Comparison of ENCODE assay signal across 16 mouse cellular contexts in genomic region chr2:120745496-120745895, GRCm38 (mm10).
"Had no signal": no experiment of that assay in that cellular context is flagged by ENCODE, and none has a peak within 500 bp of the region (broad histone marks: within the 10 kb centered on the region; RNA-seq: fewer than 3 reads in every experiment).

No protein-coding gene starts in this region.

- H3K27ac ChIP-seq: limb, embryonic 15.5 days; liver, embryonic 12.5 days; midbrain, embryonic 15.5 days; neural tube, embryonic 13.5 days; stomach, embryonic 15.5 days had no signal

- H3K4me2 ChIP-seq: limb, embryonic 15.5 days; liver, embryonic 12.5 days; lung, embryonic 14.5 days; midbrain, embryonic 11.5 days; midbrain, embryonic 15.5 days; neural tube, embryonic 13.5 days; stomach, embryonic 15.5 days had no signal

- H3K4me3 ChIP-seq: limb, embryonic 15.5 days; liver, embryonic 12.5 days; megakaryocyte, embryonic 14.5 days; midbrain, embryonic 15.5 days; neural tube, embryonic 13.5 days; stomach, embryonic 15.5 days had no signal

- ATAC-seq: liver, embryonic 12.5 days; midbrain, embryonic 15.5 days had no signal

- H3K4me1 ChIP-seq: limb, embryonic 15.5 days; liver, embryonic 12.5 days; megakaryocyte, embryonic 14.5 days; midbrain, embryonic 15.5 days; neural tube, embryonic 13.5 days; stomach, embryonic 15.5 days had no signal

- H3K9me3 ChIP-seq: limb, embryonic 15.5 days; liver, embryonic 12.5 days; megakaryocyte, embryonic 14.5 days; midbrain, embryonic 15.5 days; neural tube, embryonic 13.5 days; stomach, embryonic 15.5 days had no signal

- H3K36me3 ChIP-seq: stomach, embryonic 15.5 days had no signal

- H3K9ac ChIP-seq: limb, embryonic 15.5 days; liver, embryonic 12.5 days; lung, embryonic 14.5 days; midbrain, embryonic 15.5 days; neural tube, embryonic 13.5 days; stomach, embryonic 15.5 days had no signal

- H3K27me3 ChIP-seq: limb, embryonic 15.5 days; liver, embryonic 12.5 days; megakaryocyte, embryonic 14.5 days; midbrain, embryonic 15.5 days; neural tube, embryonic 13.5 days; stomach, embryonic 15.5 days had no signal

- DNase-seq: kidney, postnatal 36 days; layer of hippocampus, adult 9-11 months; layer of hippocampus, postnatal 36 days; lung, embryonic 14.5 days; lung, postnatal 10 days; lung, postnatal 4 days; retina, postnatal 1 day; right cerebral cortex, postnatal 14 days; thymus, postnatal 36 days had no signal
